Mouse (Mus musculus) Patski (cell line): ENCODE data around the gene Klf2. TPM values are rescaled to one million over a fixed set of nuclear protein-coding genes. Genes with fewer than 3 reads are reported as not detected.
A peak's percentile ranks its signal among the peaks of the same experiment; 100 is the strongest.

Experiments
- ATAC-seq: fragments of 100-300 bp; one replicate; pipeline ENCODE4 v1.8.0; 2021
- CTCF ChIA-PET: fragments of 350-600 bp; sonication (Branson Sonifier 250); formaldehyde crosslinking; loops from one replicate; lab custom pipeline; 2022; ENCODE audit warnings: inconsistent platforms; lab: Charles Lee
- POLR2A ChIA-PET: fragments of 350-600 bp; sonication (Branson Sonifier 250); formaldehyde crosslinking; loops from one replicate; lab custom pipeline; 2022; ENCODE audit warnings: antibody characterized with exemption, inconsistent platforms; lab: Charles Lee
- DNase-seq: peaks from one replicate; pipeline ENCODE4 v3.0.0-alpha.2; 2011; ENCODE audit warnings: low read depth, low spot score
- H3K27me3 ChIP-seq: fragments of 371-371 bp; one replicate; pipeline ENCODE4 v1.5.1; 2021
- CTCF ChIP-seq: fragments of 100-300 bp; IDR thresholded peaks from one replicate; pipeline ENCODE4 v1.5.1; 2021
- in situ Hi-C: fragments of 300-500 bp; cut with MboI; formaldehyde crosslinking; loops from 3 replicates; pipeline ENCODE4 v1.11.1; 2018; ENCODE audit warnings: low pct_unique_long_range_greater_than_20kb, mixed read lengths
- polyA plus RNA-seq: library from polyadenylated mRNA; unstranded; gene quantifications from one replicate; pipeline ENCODE4 v1.2.3, GENCODE M21; 2021

Gene Klf2
- polyA plus RNA-seq, 1 experiment from 2014 or later, result 6.7 TPM

DNA sequence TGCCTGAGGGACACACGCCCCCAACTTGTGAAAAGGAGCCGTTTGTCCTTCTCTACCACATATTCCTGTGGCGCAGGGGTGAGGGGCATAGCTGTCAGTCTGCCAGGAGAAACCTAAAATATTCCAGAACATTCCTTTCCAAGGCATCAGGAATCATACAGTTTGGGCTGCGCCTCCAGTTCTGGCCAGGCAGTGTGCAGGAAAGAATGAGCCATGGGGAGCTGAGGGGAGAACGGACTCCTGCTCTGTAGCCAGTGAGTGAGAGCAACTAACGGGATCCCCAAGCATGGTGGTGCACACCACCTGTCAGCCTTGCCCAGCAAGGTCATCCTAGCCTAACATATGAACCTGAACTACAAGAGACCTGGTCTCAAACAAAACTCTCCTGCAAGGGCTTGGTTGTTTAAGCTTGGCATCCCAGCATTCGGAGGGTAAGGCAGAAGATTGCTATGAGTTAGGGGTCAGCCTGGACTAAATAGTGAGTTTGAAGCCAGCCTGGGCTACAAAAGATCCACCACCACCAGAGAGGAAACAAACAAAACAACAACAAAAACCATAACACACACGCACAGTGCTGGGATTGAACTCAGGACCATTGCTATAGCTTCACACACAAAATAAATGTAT, 15.7 kb upstream of the Klf2 start:
- TF ChIP-seq CTCF, result no peak
- ATAC-seq (no peak), DNase-seq (no peak)
- ChIA-PET CTCF (interaction anchor here (0.7 kb wide), 1 partner anchor 11 kb away, joined by 4 read pairs; no protein-coding TSS in a partner anchor), POLR2A (no interaction called here)
- H3K27me3 ChIP-seq, result no peaks in the 10 kb centered on the region
- in situ Hi-C loops, result no loop called here

DNA sequence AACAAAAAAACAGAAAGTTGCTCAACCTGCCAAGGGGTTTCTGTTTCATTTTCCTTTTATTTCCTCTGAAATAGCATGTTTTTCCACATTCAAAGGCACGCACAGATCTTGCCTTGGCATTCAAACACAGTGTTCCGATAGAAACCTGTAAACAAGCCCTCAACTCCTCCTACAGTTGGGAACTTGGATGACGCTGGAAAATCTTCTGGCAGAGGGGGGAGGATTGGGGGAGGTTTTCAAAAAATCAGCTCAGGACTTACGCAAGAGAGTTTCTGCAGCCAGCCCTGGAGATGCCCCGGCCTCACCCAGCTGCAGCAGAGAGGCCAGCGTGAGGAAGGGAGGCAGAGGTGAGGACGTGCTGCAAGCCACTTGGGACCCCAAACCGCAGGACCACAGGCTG, 15.2 kb upstream of the Klf2 start:
- ATAC-seq, result peak; percentile 10
- POLR2A ChIA-PET, result no interaction called here

GRCm38 (mm10) chr8:72305210-72305905, 13.5 kb upstream of the Klf2 start, which contains the start of gene Gm10282:
TSS of gene Gm10282 (minus strand) at chr8:72305260.
- ATAC-seq (no peak), DNase-seq (no peak)
- CTCF ChIA-PET, result no interaction called here
- no peaks in the 10 kb centered on the region for H3K27me3 ChIP-seq
- POLR2A ChIA-PET, result no interaction called here
- TF ChIP-seq CTCF, result no peak
- in situ Hi-C loops, result no loop called here

More for the DNA sequence above, 15.2 kb upstream of the Klf2 start:
- DNase-seq, result no peak
- CTCF ChIA-PET, result interaction anchor here (0.7 kb wide), 1 partner anchor 11 kb away, joined by 4 read pairs; no protein-coding TSS in a partner anchor
- TF ChIP-seq CTCF, result no peak
- H3K27me3 ChIP-seq, result no peaks in the 10 kb centered on the region
- in situ Hi-C loops, result no loop called here

DNA sequence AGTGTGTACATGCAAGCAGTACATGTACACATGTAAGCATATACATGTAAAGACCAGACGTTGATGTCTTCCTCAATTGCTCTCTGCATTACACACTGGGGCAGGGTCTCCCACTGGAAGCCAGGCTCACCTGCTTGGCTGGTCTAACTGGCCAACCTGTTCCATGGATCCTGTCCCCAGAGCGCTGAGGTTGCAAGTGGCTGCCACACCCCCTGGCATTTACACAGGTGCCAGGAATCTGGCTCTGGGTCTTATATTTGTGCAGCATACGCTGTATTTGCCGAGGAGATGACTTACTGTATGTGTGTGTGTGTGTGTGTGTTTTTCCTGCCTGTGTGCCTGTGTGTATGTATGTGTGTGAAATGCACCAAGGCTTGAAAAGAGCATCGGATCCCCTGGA, 11.9 kb upstream of the Klf2 start:
- CTCF ChIA-PET, result no interaction called here
- POLR2A ChIA-PET, result no interaction called here
- no peaks in the 10 kb centered on the region for H3K27me3 ChIP-seq
- no peak for TF ChIP-seq CTCF
- in situ Hi-C loops, result no loop called here
- ATAC-seq (no peak), DNase-seq (no peak)

DNA sequence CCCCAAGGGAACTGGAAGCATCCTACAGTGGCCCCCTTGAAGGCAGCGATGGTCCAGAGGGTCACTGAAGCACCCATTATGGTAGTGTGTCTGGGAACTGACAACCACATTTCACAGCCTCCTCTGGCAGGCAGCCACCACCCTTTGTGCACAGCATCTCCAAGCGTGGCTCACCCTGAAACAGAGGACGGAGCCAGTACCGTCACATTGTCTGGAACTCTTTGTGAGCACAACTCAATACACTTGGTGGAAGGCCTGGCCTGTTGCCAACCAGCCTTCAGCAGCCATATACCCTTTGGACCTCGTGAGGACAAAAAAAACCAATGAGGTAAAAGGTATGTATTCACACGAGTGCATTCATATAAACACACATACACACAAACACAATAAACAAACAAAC, 10.6 kb upstream of the Klf2 start:
- ATAC-seq (no peak), DNase-seq (no peak)
- H3K27me3 ChIP-seq, result no peaks in the 10 kb centered on the region
- TF ChIP-seq CTCF, result no peak
- in situ Hi-C loops, result no loop called here
- ChIA-PET CTCF (no interaction called here), POLR2A (no interaction called here)

- DNase-seq (peak; percentile 93), ATAC-seq (peak; percentile 60)
- in situ Hi-C loops, result no loop called here
- ChIA-PET CTCF (interaction anchor here (1.0 to 1.1 kb wide), 2 partner anchors 12 to 23 kb away, joined by 3 to 4 read pairs; no protein-coding TSS in a partner anchor), POLR2A (interaction anchor here (0.6 kb wide), 1 partner anchor 36 kb away, joined by 5 read pairs; no protein-coding TSS in a partner anchor)
- TF ChIP-seq CTCF, result no peak
- H3K27me3 ChIP-seq, result no peaks in the 10 kb centered on the region
Measured at GRCm38 (mm10) chr8:72310849-72311506, 7.9 kb upstream of the Klf2 start.

DNA sequence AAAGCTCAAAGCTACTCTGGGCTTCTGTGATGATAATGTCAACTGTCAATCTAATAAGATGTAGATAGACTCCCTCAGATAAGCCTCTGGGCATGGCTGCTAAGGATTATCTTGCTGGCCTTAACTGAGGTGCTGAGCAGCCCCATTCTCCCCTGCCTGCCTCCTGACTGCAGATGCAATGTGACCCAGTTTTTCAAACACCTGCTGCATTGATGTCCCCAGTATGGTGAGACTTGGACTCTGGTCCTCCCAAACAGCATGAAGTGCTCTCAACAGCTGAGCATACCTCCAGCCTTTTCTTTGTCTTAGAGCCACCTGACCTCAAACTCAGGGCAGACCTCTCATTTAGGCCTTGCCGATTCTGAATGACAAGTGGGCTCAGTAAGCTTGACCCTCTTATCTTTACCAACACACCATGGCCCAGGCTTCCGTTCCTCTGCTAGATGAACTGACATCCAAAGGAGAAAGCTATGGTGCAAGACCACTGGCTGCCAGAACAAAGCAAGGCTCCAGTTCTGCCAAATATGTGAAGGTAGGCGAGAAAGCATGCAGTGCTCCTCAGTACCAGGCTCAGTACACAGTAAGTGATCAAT, 5.8 kb upstream of the Klf2 start:
- no peak for ATAC-seq
- CTCF ChIA-PET, result interaction anchor here (1.6 kb wide), 1 partner anchor 40 kb away, joined by 3 read pairs; no protein-coding TSS in a partner anchor
- H3K27me3 ChIP-seq, result no peaks in the 10 kb centered on the region
- in situ Hi-C loops, result no loop called here
- no peak for DNase-seq
- TF ChIP-seq CTCF, result no peak
- POLR2A ChIA-PET, result no interaction called here

- ChIA-PET CTCF (no interaction called here), POLR2A (no interaction called here)
- no peak for TF ChIP-seq CTCF
- no peak for ATAC-seq
- no peak for DNase-seq
- in situ Hi-C loops, result no loop called here
- no peaks in the 10 kb centered on the region for H3K27me3 ChIP-seq
Measured at GRCm38 (mm10) chr8:72316053-72316695, 2.7 kb upstream of the Klf2 start.

- DNase-seq (no peak), ATAC-seq (no peak)
- in situ Hi-C loops, result no loop called here
- TF ChIP-seq CTCF, result no peak
- CTCF ChIA-PET, result interaction anchor here (1.0 kb wide), 1 partner anchor 11 kb away, joined by 3 read pairs; no protein-coding TSS in a partner anchor
- POLR2A ChIA-PET, result interaction anchor here (0.7 kb wide), 1 partner anchor 16 kb away, joined by 3 read pairs; no protein-coding TSS in a partner anchor
- H3K27me3 ChIP-seq, result no peaks in the 10 kb centered on the region
Measured at GRCm38 (mm10) chr8:72317741-72318301, 1.0 kb upstream of the Klf2 start.

- TF ChIP-seq CTCF, result no peak
- ATAC-seq (peak; percentile 10), DNase-seq (no peak)
- ChIA-PET CTCF (interaction anchor here (0.6 kb wide), 1 partner anchor 257 kb away, joined by 3 read pairs; no protein-coding TSS in a partner anchor), POLR2A (interaction anchor here (0.6 to 0.9 kb wide), 2 partner anchors 52 to 90 kb away, joined by 3 read pairs; no protein-coding TSS in a partner anchor)
- no peaks in the 10 kb centered on the region for H3K27me3 ChIP-seq
- in situ Hi-C loops, result no loop called here
Measured at GRCm38 (mm10) chr8:72319397-72319796, 564 bp downstream of the Klf2 start.
